1 mouse cellular context compared by ENCODE assay signal in genomic region chr10:80103032-80103431, GRCm38 (mm10).
TF ChIP-seq lines count a peak whose summit lies in the region.

No protein-coding gene starts in this region.

TF ChIP-seq in myocyte, 11 proteins besides CTCF, POLR2A, EP300 and RAD21 (continued from another document):
- TF ChIP-seq MYOG (IDR thresholded peaks at IDR 0.05; ENCODE audit: control insufficient read depth in 1 of 3, insufficient read depth in 1 of 3, insufficient read length in 2 of 3, low read depth in 2 of 3) (no peak), E2F4 (IDR thresholded peaks at IDR 0.05; ENCODE audit: insufficient read depth) (no peak), MYOD1 (IDR thresholded peaks at IDR 0.05; ENCODE audit: control insufficient read depth in 1 of 3, insufficient read length in 2 of 3, low read depth in 2 of 3) (no peak), TCF3 (IDR thresholded peaks at IDR 0.05; ENCODE audit: insufficient read length, low read depth) (no peak), TCF12 (IDR thresholded peaks at IDR 0.05; ENCODE audit: insufficient read depth, poor library complexity, severe bottlenecking) (no peak), CEBPB (IDR thresholded peaks at IDR 0.05; ENCODE audit: insufficient read depth, poor library complexity, severe bottlenecking) (no peak), SRF (IDR thresholded peaks at IDR 0.05; ENCODE audit: control insufficient read depth, insufficient read length, low read depth) (no peak), REST (IDR thresholded peaks at IDR 0.05; ENCODE audit: insufficient read depth, insufficient read length) (no peak), MAX (IDR thresholded peaks at IDR 0.05; ENCODE audit: low read depth) (no peak)
